Mouse (Mus musculus) forebrain, embryonic 16.5 days (tissue): Measurements from ENCODE around the gene Esyt1. TPM values are rescaled to one million over a fixed set of nuclear protein-coding genes. Genes with fewer than 3 reads are reported as not detected.
"Not testable (repeated sequence)": the region's sequence is repeated elsewhere in the genome, so short reads cannot be mapped to it uniquely, and the experiment has no call there.

Source experiments
- ATAC-seq: fragments of 200-750 bp; cut with Nextera tagmentation; 2 replicates; pipeline ENCODE4 v1.8.0; 2017; ENCODE audit warnings: mild to moderate bottlenecking, moderate library complexity
- H3K27ac ChIP-seq: fragments of 300-500 bp; sonication (generic); 2 replicates; pipeline ENCODE4 v1.5.1; 2014; ENCODE audit warnings: low read length, control low read depth
- H3K27me3 ChIP-seq: fragments of 300-500 bp; sonication (generic); replicated peaks from 2 replicates; pipeline ENCODE4 v1.6.1; 2014; ENCODE audit warnings: low read length; ENCODE audit not compliant: control insufficient read depth, insufficient read depth
- H3K36me3 ChIP-seq: fragments of 300-500 bp; sonication (generic); 2 replicates; pipeline ENCODE4 v1.6.1; 2014; ENCODE audit not compliant: control insufficient read depth, insufficient read depth
- H3K4me1 ChIP-seq: fragments of 300-500 bp; sonication (generic); replicated peaks from 2 replicates; pipeline ENCODE4 v1.6.1; 2014; ENCODE audit warnings: low read length; ENCODE audit not compliant: control insufficient read depth, insufficient read depth
- H3K4me2 ChIP-seq: fragments of 300-500 bp; sonication (generic); 2 replicates; pipeline ENCODE4 v1.6.1; 2014; ENCODE audit warnings: mild to moderate bottlenecking, low read length, control low read depth
- H3K4me3 ChIP-seq: fragments of 300-500 bp; sonication (generic); replicated peaks from 2 replicates; pipeline ENCODE4 v1.5.1; 2014; ENCODE audit warnings: mild to moderate bottlenecking, low read length, control low read depth
- H3K9ac ChIP-seq: fragments of 300-500 bp; sonication (generic); replicated peaks from 2 replicates; pipeline ENCODE4 v1.6.1; 2014; ENCODE audit warnings: low read depth, low read length, control low read depth
- H3K9me3 ChIP-seq: fragments of 300-500 bp; sonication (generic); 2 replicates; pipeline ENCODE4 v1.6.1; 2016; ENCODE audit warnings: low read length; ENCODE audit not compliant: control insufficient read depth
- WGBS: fragments of 180-500 bp; shearing (Covaris S2); extraction: QIAGEN DNeasy Blood & Tissue Kit; methylation state at CpG from one replicate; pipeline ENCODE4 v1.1.7; 2014; 5-methylcytosine and 5-hydroxymethylcytosine counted together
- polyA plus RNA-seq: library from polyadenylated mRNA; unstranded; fragments of >200 nt; fragmentation: Nextera tagmentation; extraction: Ambion mirVana; gene quantifications from 2 replicates; pipeline ENCODE4 v1.2.1, GENCODE M21; 2015

Gene Esyt1
- polyA plus RNA-seq = 9.0 and 9.6 TPM in 2 replicates

DNA sequence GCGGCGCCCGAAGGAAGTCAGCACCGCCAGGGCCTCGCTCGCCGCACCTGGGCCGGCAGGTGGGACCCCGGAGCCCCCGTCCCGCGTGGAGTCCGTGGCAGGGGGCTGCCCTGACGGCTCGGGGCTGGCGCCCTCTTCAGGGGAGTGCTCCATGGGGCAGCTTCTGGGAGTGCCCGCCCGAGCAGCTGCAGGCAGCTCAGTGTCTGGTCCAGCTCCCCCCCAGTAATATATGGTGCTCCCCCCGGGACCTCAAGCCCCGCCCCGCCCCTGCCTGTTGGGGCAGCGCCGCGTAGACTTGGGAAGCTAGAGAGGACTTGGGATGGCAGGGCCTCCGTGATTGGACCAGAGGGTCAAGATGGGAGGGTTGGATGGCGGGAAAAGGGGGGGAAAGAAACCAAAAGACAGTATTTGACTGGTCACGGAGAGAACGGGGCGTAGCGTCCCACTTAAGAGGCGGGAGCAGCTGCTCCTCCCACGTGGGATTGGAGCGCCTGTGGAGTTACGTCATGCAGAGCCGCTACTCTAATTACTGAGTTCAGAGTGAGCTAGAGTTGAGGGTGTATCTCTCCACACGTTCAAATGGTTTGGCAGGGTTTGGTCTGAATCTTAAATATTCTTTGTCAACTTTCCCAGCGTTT, at the start of gene Esyt1:
TSS of gene Esyt1 (minus strand) at position 201 of the 638 bp plus-strand sequence.
- peaks cover 19% of the 10 kb centered on the region for H3K4me1 ChIP-seq
- H3K4me2 ChIP-seq = peak within 1 kb of the TSS; percentile 100
- ATAC-seq = peak; percentile 97
- no peaks in the 10 kb centered on the region for H3K36me3 ChIP-seq
- H3K4me3 ChIP-seq = peak within 1 kb of the TSS; percentile 77
- H3K9ac ChIP-seq = peak within 1 kb of the TSS; percentile 71
- H3K27ac ChIP-seq = peak within 1 kb of the TSS; percentile 23; the same call in 1 of the 2 replicates
- H3K27me3 ChIP-seq = peaks cover 4% of the 10 kb centered on the region; the same call in 1 of the 2 replicates
- no peaks in the 10 kb centered on the region for H3K9me3 ChIP-seq
- WGBS = 0% methylated on average over 37 of the region's 37 CpGs

DNA sequence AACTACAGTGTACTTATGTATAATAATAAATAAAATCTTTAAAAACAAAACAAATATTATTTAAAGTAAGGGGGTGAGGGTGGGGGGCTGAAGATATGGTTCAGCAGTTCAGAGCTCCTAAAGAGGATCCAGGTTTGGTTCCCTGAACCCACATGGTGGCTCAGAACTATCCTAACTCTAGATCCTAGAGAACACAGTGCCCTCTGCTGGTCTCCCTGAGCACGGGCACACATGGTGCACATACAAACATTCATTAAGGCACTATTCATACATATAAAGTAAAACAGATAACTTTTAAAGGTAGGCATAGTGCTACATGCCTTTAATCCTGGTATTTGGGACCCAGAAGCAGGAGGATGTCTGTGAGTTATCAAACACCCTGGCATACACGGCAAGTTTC, 49.4 kb upstream of the Esyt1 start:
- 97% methylated on average over 2 of the region's 2 CpGs for WGBS
- Histone ChIP-seq H3K4me3 (no peak overlapping the region), H3K36me3 (no peaks in the 10 kb centered on the region), H3K9ac (no peak overlapping the region), H3K27me3 (no peaks in the 10 kb centered on the region), H3K27ac (no peak overlapping the region), H3K4me2 (no peak overlapping the region), H3K9me3 (no peaks in the 10 kb centered on the region), H3K4me1 (no peaks in the 10 kb centered on the region)
- ATAC-seq = no peak

- WGBS = under 1% methylated on average over 58 of the region's 58 CpGs
These were observed 40.3 kb upstream of the Esyt1 start, which contains the start of gene Pa2g4 for GRCm38 (mm10) chr10:128565788-128566531. Gene Pa2g4, minus strand, starts transcription at chr10:128565987.

GRCm38 (mm10) chr10:128565206-128565787, 39.6 kb upstream of the Esyt1 start:
- H3K27me3 ChIP-seq = no peaks in the 10 kb centered on the region
- peak overlapping the region; percentile 92 for H3K27ac ChIP-seq
- peak; percentile 22 for ATAC-seq
- peak overlapping the region; percentile 96 for H3K4me3 ChIP-seq
- H3K4me2 ChIP-seq = peak overlapping the region; percentile 98
- H3K9ac ChIP-seq = peak overlapping the region; percentile 92
- H3K36me3 ChIP-seq = peaks cover 17% of the 10 kb centered on the region
- WGBS = under 1% methylated on average over 46 of the region's 46 CpGs
- H3K9me3 ChIP-seq = no peaks in the 10 kb centered on the region
- H3K4me1 ChIP-seq = peaks cover 16% of the 10 kb centered on the region

More at GRCm38 (mm10) chr10:128565788-128566531, 40.3 kb upstream of the Esyt1 start, which contains the start of gene Pa2g4:
- Histone ChIP-seq H3K27ac (peak within 1 kb of the TSS; percentile 96), H3K36me3 (peaks cover 11% of the 10 kb centered on the region), H3K9ac (peak within 1 kb of the TSS; percentile 92), H3K4me2 (peak within 1 kb of the TSS; percentile 98), H3K4me3 (peak within 1 kb of the TSS; percentile 96), H3K9me3 (no peaks in the 10 kb centered on the region), H3K4me1 (peaks cover 16% of the 10 kb centered on the region), H3K27me3 (no peaks in the 10 kb centered on the region)
- ATAC-seq = peak; percentile 99

- Histone ChIP-seq H3K27ac (no peak overlapping the region), H3K4me2 (no peak overlapping the region), H3K36me3 (peaks cover 29% of the 10 kb centered on the region), H3K4me3 (no peak overlapping the region), H3K9me3 (no peaks in the 10 kb centered on the region), H3K4me1 (peaks cover 16% of the 10 kb centered on the region), H3K9ac (no peak overlapping the region), H3K27me3 (no peaks in the 10 kb centered on the region)
- WGBS = 94% methylated on average over 6 of the region's 6 CpGs
- no peak for ATAC-seq
These were observed 37.9 kb upstream of the Esyt1 start for GRCm38 (mm10) chr10:128563544-128563943.

DNA sequence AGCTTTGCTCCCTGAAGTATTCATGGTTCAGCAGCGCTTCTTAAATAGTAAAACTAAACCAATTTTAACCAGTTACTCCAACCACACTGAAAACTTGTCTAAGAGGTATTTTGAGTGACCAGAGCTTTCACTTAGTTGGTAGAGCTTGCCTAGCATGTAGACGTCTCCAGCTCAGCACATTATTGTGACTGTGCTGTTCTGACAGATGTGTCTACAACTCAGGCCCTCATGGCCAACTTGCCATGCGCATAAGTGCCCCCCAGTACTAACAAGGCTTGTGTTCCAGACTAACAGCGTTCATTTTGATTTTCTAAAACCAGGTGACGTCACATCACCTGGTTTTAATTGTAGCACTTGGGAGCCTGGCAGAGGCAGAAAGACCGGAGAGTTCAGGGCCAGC, 31.3 kb upstream of the Esyt1 start:
- WGBS = 84% methylated on average over 6 of the region's 6 CpGs
- H3K9ac ChIP-seq = no peak overlapping the region
- H3K27ac ChIP-seq = no peak overlapping the region
- no peak overlapping the region for H3K4me2 ChIP-seq
- peaks cover 29% of the 10 kb centered on the region for H3K36me3 ChIP-seq
- H3K27me3 ChIP-seq = no peaks in the 10 kb centered on the region
- ATAC-seq = no peak
- H3K9me3 ChIP-seq = no peaks in the 10 kb centered on the region
- no peaks in the 10 kb centered on the region for H3K4me1 ChIP-seq
- H3K4me3 ChIP-seq = no peak overlapping the region

GRCm38 (mm10) chr10:128556286-128556685, 30.6 kb upstream of the Esyt1 start:
- H3K27ac ChIP-seq = no peak overlapping the region
- H3K27me3 ChIP-seq = no peaks in the 10 kb centered on the region
- no peak overlapping the region for H3K4me2 ChIP-seq
- no peaks in the 10 kb centered on the region for H3K4me1 ChIP-seq
- peaks cover 25% of the 10 kb centered on the region for H3K36me3 ChIP-seq
- H3K9ac ChIP-seq = no peak overlapping the region
- no peak for ATAC-seq
- H3K4me3 ChIP-seq = no peak overlapping the region
- no peaks in the 10 kb centered on the region for H3K9me3 ChIP-seq

DNA sequence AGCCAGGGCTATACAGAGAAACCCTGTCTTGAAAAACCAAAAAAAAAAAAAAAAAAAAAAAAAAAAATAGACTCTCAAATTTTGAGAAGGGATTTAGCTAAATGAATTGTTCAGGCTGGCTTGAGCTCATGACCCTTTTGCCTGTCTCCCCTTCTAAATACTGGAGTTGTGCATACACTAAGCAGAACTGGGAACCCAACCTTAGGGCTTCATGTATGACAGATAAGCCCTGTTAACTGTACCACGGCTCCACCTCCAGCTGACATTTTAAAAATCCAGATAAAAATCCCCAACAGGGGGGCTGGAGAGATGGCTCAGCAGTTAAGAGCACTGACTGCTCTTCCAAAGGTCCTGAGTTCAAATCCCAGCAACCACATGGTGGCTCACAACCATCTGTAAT, 29.9 kb upstream of the Esyt1 start:
- H3K27ac ChIP-seq, H3K4me3 ChIP-seq, H3K4me1 ChIP-seq, H3K9me3 ChIP-seq, H3K4me2 ChIP-seq, H3K27me3 ChIP-seq, H3K9ac ChIP-seq, ATAC-seq: not testable (repeated sequence)
- WGBS = 100% methylated on average over 1 of the region's 1 CpGs
- peaks cover 19% of the 10 kb centered on the region for H3K36me3 ChIP-seq

DNA sequence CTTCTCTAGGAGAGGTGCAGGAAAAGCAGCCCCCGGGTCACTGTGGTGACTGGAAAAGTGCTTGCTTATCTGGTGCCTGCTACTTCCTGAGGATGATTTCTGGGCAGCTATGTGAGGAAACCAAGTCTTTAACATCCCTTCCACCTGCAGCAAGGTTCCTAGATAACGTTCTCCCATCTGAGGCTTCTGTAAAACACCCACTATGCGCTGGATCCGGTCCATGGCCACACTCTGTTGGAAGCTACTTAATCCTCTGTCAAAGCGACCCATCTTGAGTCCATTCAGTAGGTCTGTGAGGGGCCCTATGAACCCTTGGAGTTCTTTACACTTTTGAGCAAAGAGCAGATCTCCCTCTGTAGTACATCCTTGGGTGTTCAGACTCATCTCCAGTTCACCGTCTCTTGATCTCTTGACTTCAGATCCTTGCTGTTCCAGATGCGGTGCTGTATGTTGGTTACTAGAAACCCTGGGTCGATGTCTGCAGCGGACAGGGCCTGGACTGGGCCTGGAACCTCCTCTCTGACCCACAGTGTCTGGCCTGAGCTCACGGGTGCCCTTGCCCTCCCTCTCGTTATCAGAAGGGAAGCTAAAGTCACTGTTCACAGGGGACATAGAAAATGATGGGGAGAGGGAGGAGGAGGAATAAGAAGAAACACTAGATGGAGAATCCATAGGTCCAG, 24.6 kb upstream of the Esyt1 start:
- not testable (repeated sequence) for ATAC-seq, H3K9ac ChIP-seq, H3K27ac ChIP-seq, H3K9me3 ChIP-seq, H3K36me3 ChIP-seq, H3K4me2 ChIP-seq, H3K4me3 ChIP-seq, H3K27me3 ChIP-seq, H3K4me1 ChIP-seq
- WGBS = 90% methylated on average over 11 of the region's 11 CpGs
